Mouse (Mus musculus) myocyte (in vitro differentiated cells): ENCODE measurements around the gene 3110040N11Rik.
"Not testable (repeated sequence)": the region's sequence is repeated elsewhere in the genome, so short reads cannot be mapped to it uniquely, and the experiment has no call there.

ENCODE experiments used
- CEBPB ChIP-seq: IDR thresholded peaks from 2 replicates; pipeline ENCODE4 v1.6.1; 2011; ENCODE audit warnings: mild to moderate bottlenecking, moderate library complexity; ENCODE audit not compliant: poor library complexity, insufficient read depth, severe bottlenecking
- E2F4 ChIP-seq: IDR thresholded peaks from one replicate; pipeline ENCODE4 v1.6.1; 2011; ENCODE audit warnings: mild to moderate bottlenecking, control low read depth, moderate library complexity; ENCODE audit not compliant: insufficient read depth
- MAX ChIP-seq: IDR thresholded peaks from one replicate; pipeline ENCODE4 v1.6.1; 2011; ENCODE audit warnings: low read depth, mild to moderate bottlenecking, control low read depth
- MYOD1 ChIP-seq, 3 experiments: IDR thresholded peaks; one replicate each; pipeline ENCODE4 v1.6.1; 2011; ENCODE audit warnings: control low read depth in 2 of 3, low read depth in 2 of 3, mild to moderate bottlenecking in 2 of 3, moderate library complexity in 1 of 3; ENCODE audit not compliant: insufficient read length in 2 of 3, control insufficient read depth in 1 of 3
- POLR2A ChIP-seq: IDR thresholded peaks from one replicate; pipeline ENCODE4 v1.6.1; 2011; ENCODE audit warnings: low read depth, mild to moderate bottlenecking, control low read depth, moderate library complexity; ENCODE audit not compliant: insufficient read length
- POLR2AphosphoS2 ChIP-seq: IDR thresholded peaks from one replicate; pipeline ENCODE4 v1.6.1; 2011; ENCODE audit warnings: low read depth, control low read depth; ENCODE audit not compliant: insufficient read length
- REST ChIP-seq: IDR thresholded peaks from one replicate; pipeline ENCODE4 v1.6.1; 2011; ENCODE audit warnings: mild to moderate bottlenecking, control low read depth, moderate library complexity; ENCODE audit not compliant: insufficient read depth, insufficient read length
- TCF12 ChIP-seq: IDR thresholded peaks from one replicate; pipeline ENCODE4 v1.6.1; 2011; ENCODE audit warnings: mild to moderate bottlenecking, control low read depth; ENCODE audit not compliant: poor library complexity, insufficient read depth, severe bottlenecking
- TCF3 ChIP-seq: IDR thresholded peaks from one replicate; pipeline ENCODE4 v1.6.1; 2011; ENCODE audit warnings: low read depth, control low read depth; ENCODE audit not compliant: insufficient read length

GRCm38 (mm10) chr7:81837771-81838170 is 48.5 kb upstream of the 3110040N11Rik start:
- TF ChIP-seq TCF3; CEBPB; POLR2AphosphoS2; POLR2A; E2F4; MAX; TCF12; MYOD1 (IDR thresholded peaks at IDR 0.05; ENCODE audit: control insufficient read depth in 1 of 3, insufficient read length in 2 of 3, low read depth in 2 of 3); REST: not testable (repeated sequence)
